Mouse (Mus musculus): ENCODE results near the gene Adtrp. TPM values are rescaled to one million over a fixed set of nuclear protein-coding genes. Genes with fewer than 3 reads are reported as not detected.

Adtrp gene
- polyA plus RNA-seq, 1 experiment from 2014 or later = 1.3 TPM

DNA sequence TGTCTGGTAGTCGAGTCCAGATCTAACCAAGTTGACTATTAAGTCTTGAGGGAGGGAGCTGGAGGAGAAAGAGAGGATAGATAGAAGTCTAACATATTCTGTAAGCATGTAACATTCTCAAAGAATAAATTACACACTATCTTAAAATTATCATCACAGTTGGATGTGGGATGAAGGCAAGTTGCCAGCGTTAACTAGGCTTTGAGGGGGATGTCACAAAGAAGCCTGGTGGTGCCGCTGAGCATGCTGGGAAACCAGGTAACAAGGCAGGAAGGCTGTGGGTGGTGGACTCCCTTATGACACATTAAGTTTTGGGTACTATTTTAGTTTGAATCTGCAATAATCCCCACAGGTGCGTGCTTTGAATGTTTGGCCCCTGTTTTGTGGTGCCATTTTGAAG is 129.4 kb downstream of the Adtrp start:
- Histone ChIP-seq H3K27ac (no peak overlapping the region), H3K4me1 (no peaks in the 10 kb centered on the region), H3K9me3 (no peaks in the 10 kb centered on the region), H3K4me3 (no peak overlapping the region), H3K27me3 (no peaks in the 10 kb centered on the region), H3K9ac (no peak overlapping the region), H3K36me3 (no peaks in the 10 kb centered on the region), H3K4me2 (replicated peaks) (no peak overlapping the region)
- no peak for ATAC-seq (ENCODE audit: low FRiP score, low read depth)
- WGBS = 87% methylated on average over 4 of the region's 4 CpGs

Other genes with a start within 250 kb of the Adtrp start
- gene Tmem170b, start 241.8 kb downstream of the Adtrp start, polyA plus RNA-seq (2015; fragmentation: Nextera tagmentation; extraction: Ambion mirVana) = 10.4 and 11.6 TPM in 2 replicates
- 12.8 and 14.4 TPM in 2 replicates for gene Hivep1, start 204.3 kb upstream of the Adtrp start, polyA plus RNA-seq (2015; fragmentation: Nextera tagmentation; extraction: Ambion mirVana)